Mouse (Mus musculus): Measurements from ENCODE around the gene Neb. TPM values are rescaled to one million over a fixed set of nuclear protein-coding genes. Genes with fewer than 3 reads are reported as not detected.

The Neb gene
- polyA plus RNA-seq, 2 experiments, result 51.8 to 126 TPM

GRCm38 (mm10) chr2:52351029-52351428 lies 27.2 kb downstream of the Neb start:
- no peak overlapping the region for H3K4me3 ChIP-seq (replicated peaks; ENCODE audit: low read length)
- H3K9me3 ChIP-seq (ENCODE audit: control insufficient read depth, low read length), result no peaks in the 10 kb centered on the region
- no peak overlapping the region for H3K27ac ChIP-seq (replicated peaks; ENCODE audit: low read depth, low read length)
- TF ChIP-seq POLR2A (IDR thresholded peaks at IDR 0.05; ENCODE audit: borderline replicate concordance, extremely low read depth, insufficient read depth, insufficient read length), result no peak
- DNase-seq (ENCODE audit: low spot score), result no peak
- whole genome bisulfite sequencing, result 100% methylated on average over 1 of the region's 1 CpGs
- no peak overlapping the region for H3K4me2 ChIP-seq (replicated peaks; ENCODE audit: low read depth, low read length, severe bottlenecking)
- H3K36me3 ChIP-seq (ENCODE audit: control insufficient read depth, insufficient read depth, low read length), result no peaks in the 10 kb centered on the region
- no peaks in the 10 kb centered on the region for H3K27me3 ChIP-seq (ENCODE audit: control insufficient read depth, insufficient read depth, low read length)
- no peak overlapping the region for H3K9ac ChIP-seq (ENCODE audit: low read depth, low read length, severe bottlenecking)
- no peak for ATAC-seq (ENCODE audit: low FRiP score, low read depth)
- no peaks in the 10 kb centered on the region for H3K4me1 ChIP-seq (ENCODE audit: control insufficient read depth, insufficient read depth, low read length)

- Histone ChIP-seq H3K9me3 (ENCODE audit: control insufficient read depth, low read length) (no peaks in the 10 kb centered on the region), H3K27ac (replicated peaks; ENCODE audit: low read depth, low read length) (no peak overlapping the region), H3K4me3 (replicated peaks; ENCODE audit: low read length) (no peak overlapping the region), H3K4me2 (replicated peaks; ENCODE audit: low read depth, low read length, severe bottlenecking) (no peak overlapping the region), H3K4me1 (ENCODE audit: control insufficient read depth, insufficient read depth, low read length) (no peaks in the 10 kb centered on the region), H3K36me3 (ENCODE audit: control insufficient read depth, insufficient read depth, low read length) (no peaks in the 10 kb centered on the region), H3K9ac (ENCODE audit: low read depth, low read length, severe bottlenecking) (no peak overlapping the region), H3K27me3 (ENCODE audit: control insufficient read depth, insufficient read depth, low read length) (no peaks in the 10 kb centered on the region)
- ATAC-seq (ENCODE audit: low FRiP score, low read depth), result no peak
- DNase-seq (ENCODE audit: low spot score), result no peak
- WGBS, result 82% methylated on average over 7 of the region's 7 CpGs
- TF ChIP-seq POLR2A (IDR thresholded peaks at IDR 0.05; ENCODE audit: borderline replicate concordance, extremely low read depth, insufficient read depth, insufficient read length), result no peak
These were observed 37.3 kb downstream of the Neb start for GRCm38 (mm10) chr2:52340990-52341389.

GRCm38 (mm10) chr2:52335556-52335955 lies 42.7 kb downstream of the Neb start:
- H3K9ac ChIP-seq (ENCODE audit: low read depth, low read length, severe bottlenecking), result no peak overlapping the region
- H3K36me3 ChIP-seq (ENCODE audit: control insufficient read depth, insufficient read depth, low read length), result no peaks in the 10 kb centered on the region
- no peaks in the 10 kb centered on the region for H3K27me3 ChIP-seq (ENCODE audit: control insufficient read depth, insufficient read depth, low read length)
- ATAC-seq (ENCODE audit: low FRiP score, low read depth) (peak; percentile 80), DNase-seq (ENCODE audit: low spot score) (peak; percentile 28)
- H3K9me3 ChIP-seq (ENCODE audit: control insufficient read depth, low read length), result no peaks in the 10 kb centered on the region
- H3K4me2 ChIP-seq (replicated peaks; ENCODE audit: low read depth, low read length, severe bottlenecking), result no peak overlapping the region
- H3K4me1 ChIP-seq (ENCODE audit: control insufficient read depth, insufficient read depth, low read length), result no peaks in the 10 kb centered on the region
- WGBS, result 82% methylated on average over 13 of the region's 13 CpGs
- TF ChIP-seq POLR2A (IDR thresholded peaks at IDR 0.05; ENCODE audit: borderline replicate concordance, extremely low read depth, insufficient read depth, insufficient read length), result no peak
- H3K27ac ChIP-seq (replicated peaks; ENCODE audit: low read depth, low read length), result no peak overlapping the region
- no peak overlapping the region for H3K4me3 ChIP-seq (replicated peaks; ENCODE audit: low read length)

GRCm38 (mm10) chr2:52335087-52335486 lies 43.2 kb downstream of the Neb start:
- peak; percentile 85 for ATAC-seq (ENCODE audit: low FRiP score, low read depth)
- no peaks in the 10 kb centered on the region for H3K4me1 ChIP-seq (ENCODE audit: control insufficient read depth, insufficient read depth, low read length)
- TF ChIP-seq POLR2A (IDR thresholded peaks at IDR 0.05; ENCODE audit: borderline replicate concordance, extremely low read depth, insufficient read depth, insufficient read length), result no peak
- no peak overlapping the region for H3K27ac ChIP-seq (replicated peaks; ENCODE audit: low read depth, low read length)
- no peak overlapping the region for H3K9ac ChIP-seq (ENCODE audit: low read depth, low read length, severe bottlenecking)
- peak; percentile 64 for DNase-seq (ENCODE audit: low spot score)
- H3K4me3 ChIP-seq (replicated peaks; ENCODE audit: low read length), result no peak overlapping the region
- H3K9me3 ChIP-seq (ENCODE audit: control insufficient read depth, low read length), result no peaks in the 10 kb centered on the region
- no peaks in the 10 kb centered on the region for H3K36me3 ChIP-seq (ENCODE audit: control insufficient read depth, insufficient read depth, low read length)
- H3K27me3 ChIP-seq (ENCODE audit: control insufficient read depth, insufficient read depth, low read length), result no peaks in the 10 kb centered on the region
- 88% methylated on average over 8 of the region's 8 CpGs for WGBS
- H3K4me2 ChIP-seq (replicated peaks; ENCODE audit: low read depth, low read length, severe bottlenecking), result no peak overlapping the region

- WGBS, result 42% methylated on average over 2 of the region's 2 CpGs
- no peaks in the 10 kb centered on the region for H3K9me3 ChIP-seq (ENCODE audit: control insufficient read depth, low read length)
- TF ChIP-seq POLR2A (IDR thresholded peaks at IDR 0.05; ENCODE audit: borderline replicate concordance, extremely low read depth, insufficient read depth, insufficient read length), result no peak
- no peak overlapping the region for H3K9ac ChIP-seq (ENCODE audit: low read depth, low read length, severe bottlenecking)
- H3K27ac ChIP-seq (replicated peaks; ENCODE audit: low read depth, low read length), result no peak overlapping the region
- H3K27me3 ChIP-seq (ENCODE audit: control insufficient read depth, insufficient read depth, low read length), result no peaks in the 10 kb centered on the region
- H3K4me1 ChIP-seq (ENCODE audit: control insufficient read depth, insufficient read depth, low read length), result no peaks in the 10 kb centered on the region
- no peak for DNase-seq (ENCODE audit: low spot score)
- H3K4me2 ChIP-seq (replicated peaks; ENCODE audit: low read depth, low read length, severe bottlenecking), result no peak overlapping the region
- no peak overlapping the region for H3K4me3 ChIP-seq (replicated peaks; ENCODE audit: low read length)
- ATAC-seq (ENCODE audit: low FRiP score, low read depth), result no peak
- H3K36me3 ChIP-seq (ENCODE audit: control insufficient read depth, insufficient read depth, low read length), result no peaks in the 10 kb centered on the region
These were observed 44.7 kb downstream of the Neb start for GRCm38 (mm10) chr2:52333535-52333934.

- H3K27me3 ChIP-seq (ENCODE audit: control insufficient read depth, insufficient read depth, low read length), result no peaks in the 10 kb centered on the region
- WGBS, result 86% methylated on average over 3 of the region's 3 CpGs
- no peak overlapping the region for H3K27ac ChIP-seq (replicated peaks; ENCODE audit: low read depth, low read length)
- no peak for TF ChIP-seq POLR2A (IDR thresholded peaks at IDR 0.05; ENCODE audit: borderline replicate concordance, extremely low read depth, insufficient read depth, insufficient read length)
- no peak overlapping the region for H3K4me2 ChIP-seq (replicated peaks; ENCODE audit: low read depth, low read length, severe bottlenecking)
- no peaks in the 10 kb centered on the region for H3K9me3 ChIP-seq (ENCODE audit: control insufficient read depth, low read length)
- no peak overlapping the region for H3K4me3 ChIP-seq (replicated peaks; ENCODE audit: low read length)
- no peaks in the 10 kb centered on the region for H3K4me1 ChIP-seq (ENCODE audit: control insufficient read depth, insufficient read depth, low read length)
- ATAC-seq (ENCODE audit: low FRiP score, low read depth) (no peak), DNase-seq (ENCODE audit: low spot score) (no peak)
- H3K36me3 ChIP-seq (ENCODE audit: control insufficient read depth, insufficient read depth, low read length), result no peaks in the 10 kb centered on the region
- H3K9ac ChIP-seq (ENCODE audit: low read depth, low read length, severe bottlenecking), result no peak overlapping the region
These were observed 46.5 kb downstream of the Neb start for GRCm38 (mm10) chr2:52331761-52332160.
